ENCODE assay signal across 30 mouse cellular contexts in genomic region chr11:5429396-5430190, GRCm38 (mm10). TPM values are rescaled to one million over a fixed set of nuclear protein-coding genes. Genes with fewer than 3 reads are reported as not detected.
DNase-seq lines count a peak whose midpoint lies in the region; ATAC-seq and TF ChIP-seq lines count a peak whose summit lies in the region.
"Had no signal": no experiment of that assay in that cellular context is flagged by ENCODE, and none has a peak within 500 bp of the region (broad histone marks: within the 10 kb centered on the region; RNA-seq: fewer than 3 reads in every experiment).

No protein-coding gene starts in this region.

- no peaks in the 10 kb centered on the region for H3K27me3 ChIP-seq in heart, embryonic 13.5 days (replicated peaks)
- H3K27me3 ChIP-seq in MEL (ENCODE audit: control insufficient read depth in 1 of 2, insufficient read depth in 2 of 2, low read length in 2 of 2): no peaks in the 10 kb centered on the region
- H3K27me3 ChIP-seq in intestine, postnatal 0 days (replicated peaks; ENCODE audit: control insufficient read depth, insufficient read depth, low read length): no peaks in the 10 kb centered on the region
- H3K27me3 ChIP-seq: CH12.LX; embryonic facial prominence, embryonic 13.5 days; hindbrain, embryonic 15.5 days; intestine, embryonic 15.5 days; limb, embryonic 12.5 days; liver, embryonic 15.5 days; megakaryocyte, embryonic 14.5 days; midbrain, embryonic 12.5 days; neural tube, embryonic 15.5 days had no signal

- peak overlapping the region; percentile 5 for H3K27ac ChIP-seq in heart, embryonic 13.5 days (replicated peaks)
- no peak overlapping the region for H3K27ac ChIP-seq in MEL (ENCODE audit: control insufficient read depth, low read depth, low read length)
- H3K27ac ChIP-seq in intestine, postnatal 0 days (ENCODE audit: low read depth, low read length): no peak overlapping the region
- H3K27ac ChIP-seq: embryonic facial prominence, embryonic 13.5 days; forebrain, embryonic 10.5 days; hindbrain, embryonic 10.5 days; hindbrain, embryonic 15.5 days; intestine, embryonic 15.5 days; left cerebral cortex, adult 2 months; limb, embryonic 12.5 days; liver, embryonic 15.5 days; midbrain, embryonic 12.5 days; neural tube, embryonic 15.5 days had no signal

- no peaks in the 10 kb centered on the region for H3K36me3 ChIP-seq in heart, embryonic 13.5 days
- peaks cover 0 to 23% of the 10 kb centered on the region in 2 experiments; a peak in 2 of 4 replicates for H3K36me3 ChIP-seq in MEL (ENCODE audit: control insufficient read depth in 1 of 2, insufficient read depth in 2 of 2, low read length in 2 of 2)
- H3K36me3 ChIP-seq in intestine, postnatal 0 days (ENCODE audit: control insufficient read depth, insufficient read depth): no peaks in the 10 kb centered on the region
- H3K36me3 ChIP-seq: embryonic facial prominence, embryonic 13.5 days; forebrain, embryonic 10.5 days; hindbrain, embryonic 10.5 days; hindbrain, embryonic 15.5 days; intestine, embryonic 15.5 days; limb, embryonic 12.5 days; liver, embryonic 15.5 days; midbrain, embryonic 12.5 days; neural tube, embryonic 15.5 days had no signal

- ATAC-seq in heart, embryonic 13.5 days (ENCODE audit: extremely low read depth, insufficient number of reproducible peaks, low FRiP score, low TSS enrichment): no peak
- peak; percentile 12; the same call in 1 of the 2 replicates for ATAC-seq in megakaryocyte, adult 5-6 weeks (ENCODE audit: poor library complexity, severe bottlenecking)
- ATAC-seq in intestine, postnatal 0 days: no peak
- ATAC-seq: forebrain, embryonic 16.5 days; intestine, embryonic 15.5 days had no signal

- H3K4me1 ChIP-seq in heart, embryonic 13.5 days: peaks cover 74% of the 10 kb centered on the region
- peaks cover 14 to 18% of the 10 kb centered on the region in 2 experiments for H3K4me1 ChIP-seq in MEL (ENCODE audit: control insufficient read depth in 1 of 2, insufficient read depth in 2 of 2, low read length in 2 of 2)
- H3K4me1 ChIP-seq in intestine, postnatal 0 days (replicated peaks; ENCODE audit: control insufficient read depth, insufficient read depth, low read length): no peaks in the 10 kb centered on the region

- TF ChIP-seq EP300 in MEL (IDR thresholded peaks at IDR 0.05; ENCODE audit: low read depth in 1 of 2, low read length in 2 of 2): peak in 1 of 2 experiments; percentile 17; a peak in 1 of 4 replicates

- WGBS in heart, embryonic 13.5 days: 77% methylated on average over 4 of the region's 4 CpGs
- 89% methylated on average over 4 of the region's 4 CpGs for WGBS in intestine, postnatal 0 days

- no peak overlapping the region for H3K4me2 ChIP-seq in heart, embryonic 13.5 days
- H3K4me2 ChIP-seq in intestine, postnatal 0 days (replicated peaks; ENCODE audit: low read depth): no peak overlapping the region
- H3K4me2 ChIP-seq: embryonic facial prominence, embryonic 13.5 days; heart, embryonic 11.5 days; hindbrain, embryonic 15.5 days; intestine, embryonic 15.5 days; limb, embryonic 12.5 days; liver, embryonic 15.5 days; lung, embryonic 14.5 days; midbrain, embryonic 12.5 days; neural tube, embryonic 15.5 days had no signal

- H3K79me2 ChIP-seq in MEL (ENCODE audit: control insufficient read depth, insufficient read depth, low read length, poor library complexity): peaks cover 50% of the 10 kb centered on the region

- TF ChIP-seq POLR2A in MEL (IDR thresholded peaks at IDR 0.05; ENCODE audit: control insufficient read depth in 1 of 2, insufficient read depth in 1 of 2, low read depth in 1 of 2, low read length in 2 of 2, poor library complexity in 1 of 2): no peak

- no peak for TF ChIP-seq RAD21 in MEL (IDR thresholded peaks at IDR 0.05; ENCODE audit: low read depth, low read length)

- no peak overlapping the region for H3K9ac ChIP-seq in heart, embryonic 13.5 days
- no peak overlapping the region for H3K9ac ChIP-seq in MEL (ENCODE audit: control insufficient read depth, low read depth, low read length, poor library complexity, severe bottlenecking)
- no peak overlapping the region for H3K9ac ChIP-seq in intestine, postnatal 0 days (ENCODE audit: low read depth, low read length)
- H3K9ac ChIP-seq: embryonic facial prominence, embryonic 13.5 days; hindbrain, embryonic 15.5 days; intestine, embryonic 15.5 days; limb, embryonic 12.5 days; liver, embryonic 15.5 days; lung, embryonic 14.5 days; midbrain, embryonic 12.5 days; neural tube, embryonic 15.5 days had no signal

- no peak for TF ChIP-seq CTCF in MEL (IDR thresholded peaks at IDR 0.05 in 2 of 3, conservative IDR thresholded peaks at IDR 0.05 in 1 of 3; ENCODE audit: control insufficient read depth in 1 of 3, insufficient read depth in 1 of 3, low read depth in 2 of 3, low read length in 3 of 3, poor library complexity in 1 of 3, severe bottlenecking in 1 of 3)
- TF ChIP-seq CTCF in intestine, postnatal 0 days (IDR thresholded peaks at IDR 0.05; ENCODE audit: low read depth): no peak

- no peak overlapping the region for H3K4me3 ChIP-seq in heart, embryonic 13.5 days
- no peak overlapping the region for H3K4me3 ChIP-seq in MEL (ENCODE audit: control insufficient read depth in 1 of 2, insufficient read depth in 1 of 2, low read depth in 2 of 2, low read length in 2 of 2)
- H3K4me3 ChIP-seq in intestine, postnatal 0 days (ENCODE audit: low read depth, low read length): no peak overlapping the region
- H3K4me3 ChIP-seq: embryonic facial prominence, embryonic 13.5 days; forebrain, embryonic 10.5 days; hindbrain, embryonic 10.5 days; hindbrain, embryonic 15.5 days; intestine, embryonic 15.5 days; left cerebral cortex, adult 2 months; limb, embryonic 12.5 days; liver, embryonic 15.5 days; megakaryocyte, embryonic 14.5 days; midbrain, embryonic 12.5 days; neural tube, embryonic 15.5 days had no signal

- no peak for DNase-seq in heart, adult 9 months (ENCODE audit: low spot score in 2 of 2)
- DNase-seq in 416B (ENCODE audit: low read depth): peak; percentile 62
- no peak for DNase-seq in MEL (ENCODE audit: low read depth, low spot score)
- no peak for DNase-seq in embryo, embryonic 11 days
- DNase-seq in layer of hippocampus, adult 9-10 months (ENCODE audit: low spot score): no peak
- DNase-seq: adrenal gland, postnatal 14 days; cerebellum, adult 11-12 months; cerebellum, adult 9-11 months; heart, postnatal 10 days; kidney, adult 8-10 months; kidney, postnatal 10 days; lung, embryonic 14.5 days; lung, postnatal 36 days had no signal

- no peaks in the 10 kb centered on the region for H3K9me3 ChIP-seq in heart, embryonic 13.5 days
- H3K9me3 ChIP-seq in MEL (replicated peaks; ENCODE audit: insufficient read depth, low read length): no peaks in the 10 kb centered on the region
- no peaks in the 10 kb centered on the region for H3K9me3 ChIP-seq in intestine, postnatal 0 days (ENCODE audit: control insufficient read depth)
- H3K9me3 ChIP-seq: embryonic facial prominence, embryonic 13.5 days; forebrain, embryonic 10.5 days; hindbrain, embryonic 10.5 days; hindbrain, embryonic 15.5 days; intestine, embryonic 15.5 days; limb, embryonic 12.5 days; liver, embryonic 15.5 days; megakaryocyte, embryonic 14.5 days; midbrain, embryonic 12.5 days; neural tube, embryonic 15.5 days had no signal

TF ChIP-seq in MEL, 35 proteins besides CTCF, POLR2A, EP300 and RAD21:
- TF ChIP-seq MAX (IDR thresholded peaks at IDR 0.05; ENCODE audit: low read length) (0 out of 2 replicates have a peak, but pooled peaks have one; percentile 15), BHLHE40 (IDR thresholded peaks at IDR 0.05; ENCODE audit: borderline replicate concordance, low read depth, low read length) (0 out of 2 replicates have a peak, but pooled peaks have one; percentile 4), HCFC1 (IDR thresholded peaks at IDR 0.05; ENCODE audit: low read depth, low read length) (no peak)
TF ChIP-seq in MEL: peak in this region for 2.

RNA-seq across cellular contexts. Expression of gene Znrf3, which starts 15.1 kb away (rescaled TPM):
- 7.6 and 8.6 TPM in 2 replicates for polyA plus RNA-seq in heart, embryonic 13.5 days (2015; fragmentation: Nextera tagmentation; extraction: Ambion mirVana)
- 8.2 and 9.2 TPM in 2 replicates for total RNA-seq in MEL (2012; rRNA removed)
- 1 to 10 TPM in 1 of 2 experiments, not detected in 1; 9.0 TPM for polyA plus RNA-seq in MEL (2012; ENCODE audit: insufficient read depth in 1 of 2, insufficient read length in 2 of 2, low read depth in 1 of 2, low replicate concordance in 2 of 2, missing spikeins in 1 of 2)
- 0.68 and 2.2 TPM in 2 replicates for total RNA-seq in megakaryocyte, adult 5-6 weeks (2015)
- total RNA-seq in megakaryocyte, adult 5-6 weeks (2017): 0.57 and 0.70 TPM in 2 replicates
- polyA plus RNA-seq in intestine, postnatal 0 days (2015; fragmentation: Nextera tagmentation; extraction: Ambion mirVana): 3.2 and 3.5 TPM in 2 replicates
